Mouse (Mus musculus): ENCODE data around the gene Galnt10. TPM values are rescaled to one million over a fixed set of nuclear protein-coding genes. Genes with fewer than 3 reads are reported as not detected.

Galnt10 gene
- total RNA-seq, 2 experiments from 2014 or later: 44.5 to 46.2 TPM

Other genes starting within 250 kb of the Galnt10 start
- 10 to 100 TPM; 54.9 to 60.5 TPM for gene Fam114a2, start 126.8 kb upstream of the Galnt10 start, total RNA-seq (2021)
- gene Mfap3, start 126.8 kb upstream of the Galnt10 start, total RNA-seq (2021): 10 to 100 TPM; 41.0 to 45.2 TPM
- 10 to 100 TPM; 45.3 to 49.8 TPM for gene Sap30l, start 156.2 kb downstream of the Galnt10 start, total RNA-seq (2021)
- gene Hand1, start 187.4 kb downstream of the Galnt10 start, total RNA-seq (2021): 10 to 100 TPM; 21.4 to 25.6 TPM